Mouse (Mus musculus) forebrain, embryonic 14.5 days (tissue): ENCODE measurements at regions not wholly inside any gene's neighbourhood (a gene's known extent, or its start where the extent isn't known, plus 50 kb on each side); places are given as distances from the start of the nearest gene placed in this dataset.

Source experiments
- ATAC-seq: fragments of 200-750 bp; cut with Nextera tagmentation; 2 replicates; pipeline ENCODE4 v1.8.0; 2017; ENCODE audit warnings: mild to moderate bottlenecking, moderate library complexity
- DNase-seq: peaks from one replicate; pipeline ENCODE4 v3.0.0-alpha.2; 2015; ENCODE audit warnings: low spot score
- H3K27ac ChIP-seq: fragments of 300-500 bp; sonication (generic); 2 replicates; pipeline ENCODE4 v1.5.1; 2014; ENCODE audit warnings: low read depth, mild to moderate bottlenecking, control low read depth, low read length, moderate library complexity
- H3K27me3 ChIP-seq: fragments of 300-500 bp; sonication (generic); replicated peaks from 2 replicates; pipeline ENCODE4 v1.6.1; 2014; ENCODE audit warnings: low read length, control low read depth, mixed read lengths; ENCODE audit not compliant: control insufficient read depth, insufficient read depth
- H3K36me3 ChIP-seq: fragments of 300-500 bp; sonication (generic); 2 replicates; pipeline ENCODE4 v1.6.1; 2014; ENCODE audit warnings: low read length, control low read depth; ENCODE audit not compliant: control insufficient read depth, insufficient read depth
- H3K4me1 ChIP-seq: fragments of 300-500 bp; sonication (generic); 2 replicates; pipeline ENCODE4 v1.6.1; 2014; ENCODE audit warnings: antibody characterized with exemption, low read length, control low read depth; ENCODE audit not compliant: control insufficient read depth, insufficient read depth
- H3K4me2 ChIP-seq: fragments of 300-500 bp; sonication (generic); 2 replicates; pipeline ENCODE4 v1.6.1; 2014; ENCODE audit warnings: mild to moderate bottlenecking, control low read depth, low read length
- H3K4me3 ChIP-seq: fragments of 300-500 bp; sonication (generic); 2 replicates; pipeline ENCODE4 v1.5.1; 2014; ENCODE audit warnings: low read depth, low read length, control low read depth
- H3K9ac ChIP-seq: fragments of 300-500 bp; sonication (generic); 2 replicates; pipeline ENCODE4 v1.6.1; 2014; ENCODE audit warnings: mild to moderate bottlenecking, low read length, control low read depth, moderate library complexity
- H3K9me3 ChIP-seq: fragments of 300-500 bp; sonication (generic); replicated peaks from 2 replicates; pipeline ENCODE4 v1.6.1; 2016; ENCODE audit warnings: low read length, control low read depth, mixed read lengths; ENCODE audit not compliant: control insufficient read depth
- WGBS: fragments of 180-500 bp; shearing (Covaris S2); extraction: QIAGEN DNeasy Blood & Tissue Kit; methylation state at CpG from one replicate; pipeline ENCODE4 v1.1.7; 2014; 5-methylcytosine and 5-hydroxymethylcytosine counted together

DNA sequence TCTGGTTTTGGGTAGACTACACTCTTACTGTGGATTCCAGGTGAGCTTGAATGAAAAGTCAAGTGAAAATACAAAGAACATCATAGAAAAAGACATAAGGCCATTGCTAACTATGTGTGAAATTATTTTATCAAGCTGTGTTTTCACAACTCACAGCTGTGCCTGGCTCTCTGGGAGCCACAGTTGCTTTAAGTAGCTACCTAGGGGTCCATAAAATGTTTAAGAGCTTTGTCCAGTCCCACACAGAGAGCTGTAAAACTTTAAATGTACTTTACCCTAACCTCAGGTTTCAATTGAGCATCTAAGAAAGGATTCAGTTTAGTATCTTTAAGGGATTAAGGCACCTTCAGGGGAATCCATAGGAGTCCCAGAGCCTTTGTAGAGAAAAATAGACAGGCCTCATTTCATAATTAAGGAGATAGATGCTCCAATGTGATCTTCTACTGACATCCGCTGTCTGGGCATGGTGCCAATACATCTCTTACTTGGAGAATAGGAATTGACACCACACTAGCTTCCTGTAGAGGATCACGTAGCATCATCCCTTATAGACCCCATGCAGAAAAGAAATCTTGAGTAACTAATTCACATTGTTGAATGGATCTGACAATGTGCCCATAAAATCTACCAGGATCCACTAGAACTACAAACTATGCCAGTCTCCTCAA, 626.5 kb downstream of the Gsdmc2 start:
- 54% methylated on average over 2 of the region's 2 CpGs for WGBS
- Histone ChIP-seq H3K9ac (no peak overlapping the region), H3K27me3 (no peaks in the 10 kb centered on the region), H3K9me3 (no peaks in the 10 kb centered on the region), H3K36me3 (no peaks in the 10 kb centered on the region), H3K27ac (no peak overlapping the region), H3K4me3 (no peak overlapping the region), H3K4me2 (no peak overlapping the region), H3K4me1 (no peaks in the 10 kb centered on the region)
- ATAC-seq (no peak), DNase-seq (peak; percentile 49)

DNA sequence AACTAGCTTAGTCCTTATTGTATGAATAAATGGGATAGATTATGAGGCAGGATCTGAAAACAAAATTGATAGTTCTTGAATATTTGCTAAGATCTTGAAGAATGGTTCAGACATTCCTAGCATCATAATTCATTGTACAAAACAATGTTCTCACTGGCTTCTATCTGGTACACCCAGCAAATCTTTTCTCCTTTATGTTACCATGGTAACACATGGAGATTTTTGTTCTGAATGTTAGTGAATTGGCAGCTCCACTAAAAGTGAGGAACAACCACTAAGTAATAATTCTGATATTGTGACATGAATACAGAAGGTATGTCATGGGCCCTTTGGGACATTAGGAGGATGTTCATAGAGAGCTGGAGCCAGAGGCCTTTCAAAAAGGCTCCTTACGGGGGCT, 639.8 kb downstream of the Gsdmc2 start:
- H3K4me3 ChIP-seq = no peak overlapping the region
- no peak overlapping the region for H3K9ac ChIP-seq
- 91% methylated on average over 1 of the region's 1 CpGs for WGBS
- H3K36me3 ChIP-seq = no peaks in the 10 kb centered on the region
- no peak for ATAC-seq
- no peaks in the 10 kb centered on the region for H3K9me3 ChIP-seq
- peak; percentile 41 for DNase-seq
- no peak overlapping the region for H3K4me2 ChIP-seq
- H3K4me1 ChIP-seq = no peaks in the 10 kb centered on the region
- H3K27ac ChIP-seq = no peak overlapping the region
- H3K27me3 ChIP-seq = no peaks in the 10 kb centered on the region

DNA sequence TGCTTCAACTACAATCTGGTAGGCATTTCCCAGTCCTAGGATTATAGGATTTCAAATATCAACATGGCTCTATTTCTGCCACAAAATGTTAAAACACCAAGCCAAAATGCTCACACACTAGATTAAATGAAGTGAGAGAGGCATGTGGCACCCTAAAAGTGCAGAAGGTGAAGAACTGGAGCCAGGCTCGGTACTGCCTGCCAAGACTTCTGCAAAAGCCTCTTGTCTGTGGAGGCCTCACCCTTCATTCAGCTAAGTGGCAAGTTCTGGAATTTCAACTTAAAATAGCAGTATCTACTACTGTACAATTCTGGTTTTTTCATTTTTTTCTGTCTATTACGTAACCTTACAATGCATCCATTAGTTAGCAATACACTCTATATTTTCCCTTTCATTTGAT, 649.9 kb downstream of the Gsdmc2 start:
- WGBS = 87% methylated on average over 2 of the region's 2 CpGs
- ATAC-seq (no peak), DNase-seq (peak; percentile 16)
- no peaks in the 10 kb centered on the region for H3K4me1 ChIP-seq
- no peaks in the 10 kb centered on the region for H3K36me3 ChIP-seq
- H3K9ac ChIP-seq = no peak overlapping the region
- no peak overlapping the region for H3K4me2 ChIP-seq
- no peak overlapping the region for H3K4me3 ChIP-seq
- H3K27ac ChIP-seq = no peak overlapping the region
- H3K27me3 ChIP-seq = no peaks in the 10 kb centered on the region
- no peaks in the 10 kb centered on the region for H3K9me3 ChIP-seq

DNA sequence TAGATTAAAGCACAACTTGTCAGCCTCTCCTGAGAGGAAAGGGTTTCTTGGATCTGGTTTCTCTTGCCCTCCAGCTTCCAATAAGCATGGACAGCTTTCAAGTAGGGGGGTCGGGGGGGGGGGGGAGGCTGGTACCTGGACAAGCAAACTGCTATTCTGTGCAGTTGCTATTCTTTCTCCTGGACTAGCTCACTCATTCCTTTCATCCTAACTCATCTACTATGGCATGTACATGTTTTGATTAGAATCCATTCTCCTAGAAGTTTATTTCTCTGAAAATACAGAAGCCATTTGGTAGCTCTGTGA, 650.5 kb downstream of the Gsdmc2 start:
- H3K27me3 ChIP-seq = no peaks in the 10 kb centered on the region
- H3K9me3 ChIP-seq = no peaks in the 10 kb centered on the region
- ATAC-seq = no peak
- H3K27ac ChIP-seq = no peak overlapping the region
- H3K36me3 ChIP-seq = no peaks in the 10 kb centered on the region
- H3K4me2 ChIP-seq = no peak overlapping the region
- H3K9ac ChIP-seq = no peak overlapping the region
- 9% methylated on average over 1 of the region's 1 CpGs for WGBS
- DNase-seq = no peak
- no peak overlapping the region for H3K4me3 ChIP-seq
- no peaks in the 10 kb centered on the region for H3K4me1 ChIP-seq

DNA sequence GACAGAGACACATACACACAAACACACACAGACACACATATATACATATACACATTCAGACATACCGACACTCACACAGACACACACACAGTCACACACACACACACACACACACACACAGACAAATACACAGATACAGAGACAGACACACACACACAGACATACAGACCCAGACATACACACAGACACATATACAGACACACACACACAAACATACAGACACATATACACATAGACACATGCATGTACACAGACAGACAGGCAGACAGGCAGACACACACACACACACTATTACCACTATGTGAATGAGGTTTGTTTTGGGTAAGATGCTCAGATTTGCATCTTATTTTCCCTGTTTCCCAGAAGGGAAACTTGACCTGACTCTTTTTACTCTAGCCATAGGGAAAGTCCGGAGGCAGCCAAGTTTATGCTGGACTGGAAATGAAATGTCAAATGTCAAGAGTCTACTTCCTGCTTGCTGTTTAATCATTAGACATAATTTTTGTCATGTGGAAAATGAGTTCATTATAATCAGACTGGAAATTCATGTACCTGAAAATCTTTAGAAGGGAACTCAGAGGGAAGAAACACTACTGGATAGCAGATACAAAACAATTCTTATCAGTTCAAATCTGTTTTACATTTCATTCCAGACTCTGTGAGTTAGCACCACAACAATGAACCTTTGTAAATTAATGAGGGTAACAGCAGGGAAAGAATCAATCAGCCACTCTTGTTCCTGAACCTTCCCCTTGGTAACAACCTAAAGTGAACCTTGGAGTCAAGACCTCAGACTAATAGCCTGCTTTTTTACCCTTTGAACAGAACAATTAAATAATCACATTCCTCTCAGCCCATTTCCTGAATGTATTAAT, 651.1 kb downstream of the Gsdmc2 start:
- ATAC-seq = no peak
- H3K27me3 ChIP-seq = no peaks in the 10 kb centered on the region
- H3K9ac ChIP-seq = no peak overlapping the region
- no peaks in the 10 kb centered on the region for H3K9me3 ChIP-seq
- WGBS = 64% methylated on average over 2 of the region's 2 CpGs
- peak; percentile 13 for DNase-seq
- no peaks in the 10 kb centered on the region for H3K4me1 ChIP-seq
- no peaks in the 10 kb centered on the region for H3K36me3 ChIP-seq
- no peak overlapping the region for H3K27ac ChIP-seq
- no peak overlapping the region for H3K4me3 ChIP-seq
- H3K4me2 ChIP-seq = no peak overlapping the region

DNA sequence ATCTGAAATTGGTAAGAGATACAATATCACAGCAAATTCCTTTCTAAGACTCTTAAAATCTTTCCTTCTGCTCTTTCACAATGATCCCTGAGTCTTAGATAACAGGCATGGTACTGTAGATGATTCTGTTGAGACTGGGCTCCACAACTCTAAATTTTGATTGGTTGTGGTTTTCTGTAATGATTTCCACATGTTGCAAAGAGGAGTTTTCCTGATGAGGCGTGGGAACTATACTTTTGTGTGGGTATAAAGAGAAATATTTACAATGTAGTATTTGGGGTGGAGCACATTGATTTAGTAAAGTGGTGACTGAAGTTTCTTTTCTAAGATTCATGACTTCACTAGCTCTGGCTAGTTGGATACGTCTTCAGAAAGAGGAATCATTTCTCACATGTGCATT, 653.2 kb downstream of the Gsdmc2 start:
- WGBS = 91% methylated on average over 2 of the region's 2 CpGs
- no peaks in the 10 kb centered on the region for H3K27me3 ChIP-seq
- ATAC-seq = no peak

DNA sequence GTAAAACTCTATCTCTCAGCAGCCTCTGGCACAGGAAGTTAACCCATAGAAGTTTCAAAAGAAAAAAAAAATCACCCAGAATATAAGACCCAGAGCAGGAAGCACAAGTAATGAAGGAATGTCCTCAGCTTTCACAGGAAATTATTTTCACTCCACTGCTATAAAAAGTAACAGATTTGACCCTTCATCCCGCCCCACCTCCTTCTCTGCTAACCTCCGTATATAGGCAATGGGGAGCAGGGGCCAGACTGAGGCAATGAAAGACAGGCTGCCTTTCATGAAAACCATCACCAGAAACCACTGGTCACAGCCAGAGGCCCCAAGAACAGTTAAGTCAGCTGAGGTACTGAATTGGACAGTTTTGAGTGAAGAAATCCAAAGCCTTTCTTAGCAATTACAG, 654.9 kb downstream of the Gsdmc2 start:
- Histone ChIP-seq H3K9ac (no peak overlapping the region), H3K4me1 (no peaks in the 10 kb centered on the region), H3K27me3 (no peaks in the 10 kb centered on the region), H3K36me3 (no peaks in the 10 kb centered on the region), H3K9me3 (no peaks in the 10 kb centered on the region), H3K4me2 (no peak overlapping the region), H3K27ac (no peak overlapping the region), H3K4me3 (no peak overlapping the region)
- DNase-seq (no peak), ATAC-seq (no peak)
- 68% methylated on average over 2 of the region's 2 CpGs for WGBS

More for the DNA sequence above, 653.2 kb downstream of the Gsdmc2 start:
- no peaks in the 10 kb centered on the region for H3K9me3 ChIP-seq
- H3K27ac ChIP-seq = no peak overlapping the region
- no peak for DNase-seq
- no peaks in the 10 kb centered on the region for H3K4me1 ChIP-seq
- no peak overlapping the region for H3K9ac ChIP-seq
- H3K4me2 ChIP-seq = no peak overlapping the region
- H3K36me3 ChIP-seq = no peaks in the 10 kb centered on the region
- no peak overlapping the region for H3K4me3 ChIP-seq

DNA sequence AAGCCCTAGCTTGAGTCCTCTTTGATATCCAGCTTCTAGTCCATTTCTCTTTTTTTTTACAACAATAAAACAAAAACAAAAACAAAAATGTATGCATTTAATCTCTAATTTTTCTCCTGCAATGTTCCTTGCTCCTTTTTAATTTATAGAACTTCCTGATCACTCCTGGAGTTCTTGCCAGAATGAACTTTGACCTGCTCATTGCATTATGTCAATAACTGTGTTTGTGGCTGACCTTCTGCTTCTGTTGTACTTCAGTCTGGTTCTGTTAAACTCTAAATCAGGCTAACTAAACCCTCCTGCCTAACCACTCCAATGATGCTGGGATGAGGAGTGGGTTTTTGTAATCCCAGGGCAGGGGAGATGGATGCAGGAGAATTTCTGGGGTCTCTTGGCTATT, 674.0 kb downstream of the Gsdmc2 start:
- Histone ChIP-seq H3K4me1 (no peaks in the 10 kb centered on the region), H3K4me2 (no peak overlapping the region), H3K36me3 (no peaks in the 10 kb centered on the region), H3K9ac (no peak overlapping the region), H3K27me3 (no peaks in the 10 kb centered on the region), H3K4me3 (no peak overlapping the region), H3K27ac (no peak overlapping the region), H3K9me3 (no peaks in the 10 kb centered on the region)
- DNase-seq (no peak), ATAC-seq (no peak)

DNA sequence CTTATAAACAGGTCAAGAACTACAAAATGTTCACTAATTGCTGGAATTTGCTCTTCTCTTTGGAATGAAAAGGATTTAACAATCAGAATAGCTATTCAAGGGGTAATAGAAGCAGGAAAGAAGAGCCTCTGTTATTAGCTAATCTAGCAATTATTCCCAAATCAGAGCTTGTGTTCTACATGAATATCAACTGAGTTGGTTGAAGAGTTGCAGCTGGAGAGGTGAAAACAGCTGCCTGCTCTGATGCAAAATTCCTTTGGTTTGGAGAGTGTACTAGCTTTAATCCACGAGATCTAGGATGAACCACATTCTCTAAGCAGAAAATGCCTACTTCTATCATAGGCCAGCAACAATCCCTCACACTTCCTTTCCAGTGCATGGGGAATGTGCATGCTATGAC, 674.8 kb downstream of the Gsdmc2 start:
- Histone ChIP-seq H3K36me3 (no peaks in the 10 kb centered on the region), H3K27me3 (no peaks in the 10 kb centered on the region), H3K4me3 (no peak overlapping the region), H3K9me3 (no peaks in the 10 kb centered on the region), H3K4me2 (no peak overlapping the region), H3K27ac (no peak overlapping the region), H3K4me1 (no peaks in the 10 kb centered on the region), H3K9ac (no peak overlapping the region)
- ATAC-seq (0 out of 2 replicates have a peak, but pooled peaks have one; percentile 34), DNase-seq (peak; percentile 51)
- WGBS = 25% methylated on average over 1 of the region's 1 CpGs
